Mouse (Mus musculus): ENCODE measurements at regions not wholly inside any gene's neighbourhood (a gene's known extent, or its start where the extent isn't known, plus 50 kb on each side); places are given as distances from the start of the nearest gene placed in this dataset.

GRCm38 (mm10) chr16:28082891-28083649 lies 669.8 kb downstream of the Fgf12 start:
- TF ChIP-seq CTCF (IDR thresholded peaks at IDR 0.05; ENCODE audit: insufficient read depth, low read depth, low read length), result no peak
- no peak for TF ChIP-seq POLR2A (IDR thresholded peaks at IDR 0.05; ENCODE audit: insufficient read depth, low read depth, low read length)
